ENCODE assay signal across 16 mouse cellular contexts in the genomic region with DNA sequence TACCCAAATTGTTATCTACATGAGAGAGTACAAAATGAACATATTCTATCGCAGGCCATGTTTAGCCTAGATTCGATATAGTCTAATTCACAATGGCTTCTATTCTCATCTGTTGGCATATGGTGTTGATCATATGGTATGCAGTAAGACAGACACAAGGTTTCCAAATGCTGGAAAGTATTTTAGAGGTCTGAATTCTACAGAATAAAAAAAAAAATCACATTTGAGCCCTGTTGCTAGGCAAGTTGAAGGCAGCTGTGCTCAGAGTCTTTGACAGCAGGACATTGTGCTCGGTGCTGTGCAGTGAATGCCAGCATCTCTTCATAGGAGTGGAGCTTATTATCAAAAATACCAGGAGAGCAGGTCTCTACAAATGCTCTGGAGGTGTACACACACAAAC.
DNase-seq lines count a peak whose midpoint lies in the region; ATAC-seq and TF ChIP-seq lines count a peak whose summit lies in the region.
"Had no signal": no experiment of that assay in that cellular context is flagged by ENCODE, and none has a peak within 500 bp of the region (broad histone marks: within the 10 kb centered on the region; RNA-seq: fewer than 3 reads in every experiment).

No protein-coding gene starts in this region.

- intact Hi-C loops in left cerebral cortex, postnatal 25 days (cut with DNase I) = no loop called here

- no peak for TF ChIP-seq CTCF in brain, embryonic 14.5 days (IDR thresholded peaks at IDR 0.05; ENCODE audit: borderline replicate concordance, extremely low read depth, insufficient read depth, insufficient read length)
- no peak for TF ChIP-seq CTCF in forebrain, postnatal 0 days (IDR thresholded peaks at IDR 0.05; ENCODE audit: low read depth)

- H3K9ac ChIP-seq in hindbrain, embryonic 16.5 days (ENCODE audit: low read depth, low read length) = no peak overlapping the region
- H3K9ac ChIP-seq in forebrain, postnatal 0 days = no peak overlapping the region
- H3K9ac ChIP-seq: heart, embryonic 15.5 days; hindbrain, embryonic 13.5 days; limb, embryonic 13.5 days had no signal

- H3K4me2 ChIP-seq in hindbrain, embryonic 16.5 days (ENCODE audit: low read length) = no peak overlapping the region
- no peak overlapping the region for H3K4me2 ChIP-seq in forebrain, postnatal 0 days (ENCODE audit: low read depth)
- H3K4me2 ChIP-seq: heart, embryonic 15.5 days; hindbrain, embryonic 13.5 days; limb, embryonic 13.5 days had no signal

- no peaks in the 10 kb centered on the region; the same call in 1 of the 2 replicates for H3K4me1 ChIP-seq in hindbrain, embryonic 16.5 days (ENCODE audit: control insufficient read depth, insufficient read depth, low read depth, low read length)
- H3K4me1 ChIP-seq in hindbrain, embryonic 10.5 days (replicated peaks) = no peaks in the 10 kb centered on the region
- no peaks in the 10 kb centered on the region for H3K4me1 ChIP-seq in forebrain, postnatal 0 days (ENCODE audit: insufficient read depth)
- H3K4me1 ChIP-seq: heart, embryonic 15.5 days; hindbrain, embryonic 13.5 days; limb, embryonic 13.5 days had no signal

- peak; percentile 42; the same call in 1 of the 2 replicates for ATAC-seq in hindbrain, embryonic 16.5 days
- ATAC-seq in forebrain, postnatal 0 days = peak; percentile 76
- ATAC-seq: CD4-positive, CD25-positive, alpha-beta regulatory T cell, adult 4 months had no signal

- 61% methylated on average over 3 of the region's 3 CpGs for WGBS in hindbrain, embryonic 16.5 days
- 78% methylated on average over 3 of the region's 3 CpGs for WGBS in hindbrain, embryonic 10.5 days
- WGBS in forebrain, postnatal 0 days = 43% methylated on average over 3 of the region's 3 CpGs

- H3K27ac ChIP-seq in hindbrain, embryonic 16.5 days (ENCODE audit: low read depth, low read length) = no peak overlapping the region
- no peak overlapping the region for H3K27ac ChIP-seq in hindbrain, embryonic 10.5 days
- H3K27ac ChIP-seq in forebrain, postnatal 0 days (ENCODE audit: low read depth, low read length) = peak overlapping the region; percentile 62
- H3K27ac ChIP-seq: heart, embryonic 15.5 days; hindbrain, embryonic 13.5 days; limb, embryonic 13.5 days had no signal

- no peaks in the 10 kb centered on the region for H3K36me3 ChIP-seq in hindbrain, embryonic 16.5 days (ENCODE audit: control insufficient read depth, insufficient read depth, low read length)
- H3K36me3 ChIP-seq in hindbrain, embryonic 10.5 days = no peaks in the 10 kb centered on the region
- H3K36me3 ChIP-seq in forebrain, postnatal 0 days (ENCODE audit: insufficient read depth) = no peaks in the 10 kb centered on the region
- H3K36me3 ChIP-seq: heart, embryonic 15.5 days; hindbrain, embryonic 13.5 days; limb, embryonic 13.5 days had no signal

- TF ChIP-seq POLR2A in brain, embryonic 14.5 days (IDR thresholded peaks at IDR 0.05; ENCODE audit: borderline replicate concordance, extremely low read depth, insufficient read depth, insufficient read length, poor library complexity, severe bottlenecking) = no peak

- no peaks in the 10 kb centered on the region for H3K9me3 ChIP-seq in hindbrain, embryonic 16.5 days (ENCODE audit: control insufficient read depth, low read length)
- H3K9me3 ChIP-seq in hindbrain, embryonic 10.5 days = no peaks in the 10 kb centered on the region
- H3K9me3 ChIP-seq in forebrain, postnatal 0 days (ENCODE audit: low read length) = no peaks in the 10 kb centered on the region
- H3K9me3 ChIP-seq: heart, embryonic 15.5 days; hindbrain, embryonic 13.5 days; limb, embryonic 13.5 days had no signal

- H3K27me3 ChIP-seq in hindbrain, embryonic 16.5 days (replicated peaks; ENCODE audit: control insufficient read depth, insufficient read depth, low read length) = no peaks in the 10 kb centered on the region
- H3K27me3 ChIP-seq in hindbrain, embryonic 10.5 days (ENCODE audit: insufficient read depth, poor library complexity, severe bottlenecking) = no peaks in the 10 kb centered on the region
- H3K27me3 ChIP-seq in forebrain, postnatal 0 days (ENCODE audit: insufficient read depth, low read length) = no peaks in the 10 kb centered on the region
- H3K27me3 ChIP-seq: heart, embryonic 15.5 days; hindbrain, embryonic 13.5 days; limb, embryonic 13.5 days had no signal

- no peak overlapping the region for H3K4me3 ChIP-seq in hindbrain, embryonic 16.5 days (ENCODE audit: low read length)
- H3K4me3 ChIP-seq in hindbrain, embryonic 10.5 days = no peak overlapping the region
- H3K4me3 ChIP-seq in forebrain, postnatal 0 days (ENCODE audit: low read depth, low read length) = no peak overlapping the region
- H3K4me3 ChIP-seq: heart, embryonic 15.5 days; hindbrain, embryonic 13.5 days; limb, embryonic 13.5 days had no signal

- no peak for DNase-seq in hindbrain, embryonic 10.5 days (ENCODE audit: low spot score)
- DNase-seq in brain, embryonic 14.5 days (ENCODE audit: low read depth) = peak; percentile 42
- DNase-seq in forebrain, postnatal 0 days = peak; percentile 41
- peak; percentile 23 to 76 for DNase-seq in left cerebral cortex, postnatal 25 days (ENCODE audit: low spot score in 2 of 2)
- no peak for DNase-seq in spleen, postnatal 10 days (ENCODE audit: low spot score in 2 of 2)
- DNase-seq in cerebellum, adult 18-20 months = no peak
- DNase-seq: adrenal gland, postnatal 36 days; cerebellum, adult 11-12 months; kidney, adult 2 months; lung, postnatal 4 days; thymus, postnatal 14 days had no signal

Comparison
In these comparisons a context has a peak if more than half of its experiments do, and no peak if none do; other contexts are left out.
1. DNase-seq: peak in brain, embryonic 14.5 days (single experiment), forebrain, postnatal 0 days (single experiment) and left cerebral cortex, postnatal 25 days (2 of 2); none in hindbrain, embryonic 10.5 days (single experiment), spleen, postnatal 10 days (0 of 2) and cerebellum, adult 18-20 months (0 of 2).